Mouse (Mus musculus) embryo, embryonic 11 days (tissue): ENCODE data around the gene Smpd3.
"Not testable (repeated sequence)": the region's sequence is repeated elsewhere in the genome, so short reads cannot be mapped to it uniquely, and the experiment has no call there.

Experiments used
- DNase-seq: peaks from one replicate; pipeline ENCODE4 v3.0.0-alpha.2; 2015

The Smpd3 gene

DNA sequence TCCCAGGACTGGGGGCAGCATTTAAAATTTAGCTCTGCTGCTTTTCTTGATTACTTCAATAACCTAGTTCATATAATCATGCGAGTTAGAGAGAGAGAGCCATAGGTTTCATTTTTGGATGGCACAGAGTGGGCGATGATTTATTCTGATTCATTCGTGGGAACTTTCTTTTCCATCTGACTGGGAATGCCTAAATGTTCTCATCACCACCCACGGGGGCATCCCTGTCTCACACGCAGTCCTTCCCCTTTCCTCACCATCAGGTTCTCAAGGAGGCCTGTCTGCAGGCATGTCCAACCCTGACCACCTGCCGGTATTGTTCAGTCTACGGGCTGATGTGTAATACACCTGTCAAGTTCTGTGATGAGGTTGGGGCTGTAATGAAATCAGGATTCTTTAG, 16.4 kb downstream of the Smpd3 start:
- DNase-seq = no peak

- no peak for DNase-seq
Measured at GRCm38 (mm10) chr8:106320002-106320401, 17.8 kb downstream of the Smpd3 start.

DNA sequence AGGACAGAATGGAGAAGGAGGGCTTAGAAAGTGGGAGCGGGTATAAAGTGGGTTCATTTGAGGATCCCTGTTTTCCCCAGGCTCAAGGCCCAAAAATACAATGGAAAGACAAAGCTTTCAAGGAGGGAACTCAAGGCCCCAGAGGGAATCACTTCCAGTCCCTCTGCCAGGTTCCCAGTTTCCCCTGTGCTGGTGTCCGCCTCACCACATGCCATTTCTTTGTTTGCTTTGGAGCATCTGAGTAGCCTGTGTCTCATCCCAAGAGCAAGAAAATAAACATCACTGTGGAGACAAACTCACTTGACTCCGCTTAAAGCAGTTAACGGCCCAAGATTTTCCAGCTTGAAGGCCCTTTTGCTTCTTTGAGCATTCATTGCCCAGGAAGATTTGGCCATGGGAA, 20.7 kb downstream of the Smpd3 start:
- DNase-seq = no peak

DNA sequence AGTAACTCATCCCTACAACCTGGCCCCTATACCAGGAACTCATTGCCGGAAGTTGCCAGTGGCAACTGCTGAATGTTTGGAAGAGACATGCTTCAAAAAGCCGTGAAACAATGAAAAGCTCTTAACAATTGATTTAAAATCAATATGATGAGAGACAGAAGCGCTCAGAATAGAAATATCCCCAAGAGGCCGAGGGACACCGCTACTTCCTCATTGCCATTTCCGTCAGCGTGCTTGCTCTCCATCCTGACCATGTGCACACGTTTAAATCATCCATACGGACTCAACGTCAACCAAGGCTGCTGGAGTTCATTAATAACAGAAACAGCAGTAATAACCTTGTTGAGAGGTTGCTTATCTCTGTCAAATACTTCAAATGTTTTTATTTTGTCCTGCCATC, 21.3 kb downstream of the Smpd3 start:
- DNase-seq = no peak

GRCm38 (mm10) chr8:106315402-106316187, 22.2 kb downstream of the Smpd3 start:
- no peak for DNase-seq

GRCm38 (mm10) chr8:106313799-106314198, 24.0 kb downstream of the Smpd3 start:
- DNase-seq = no peak

DNA sequence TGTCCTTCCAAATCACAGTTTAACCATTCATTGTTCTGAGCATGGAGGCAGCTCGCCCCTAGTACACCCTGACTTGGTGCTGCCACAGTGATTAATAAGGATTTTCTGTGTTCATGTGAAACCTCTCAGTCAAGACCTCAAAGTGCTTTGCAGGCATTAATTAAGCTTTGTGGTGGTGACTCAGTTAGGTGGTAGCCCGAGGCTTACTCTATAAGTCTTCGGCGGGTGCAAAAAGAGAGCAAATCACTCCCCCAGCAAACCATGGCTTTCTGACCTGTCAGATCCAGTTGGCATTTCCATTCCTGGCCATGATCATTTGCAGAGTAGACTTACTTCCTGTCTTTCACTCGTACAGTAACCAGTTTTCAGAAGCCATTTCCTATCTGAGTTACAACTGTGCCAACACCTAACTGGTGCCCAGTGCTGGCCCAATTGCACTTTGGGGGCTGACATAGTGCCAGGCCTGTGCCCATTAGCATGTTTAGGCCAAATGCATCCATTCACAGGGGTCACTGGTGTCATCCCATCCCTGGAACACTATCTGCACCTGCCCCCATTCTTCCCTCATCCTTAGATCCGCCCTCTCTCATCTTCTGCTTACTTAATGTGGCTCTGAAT, 24.6 kb downstream of the Smpd3 start:
- no peak for DNase-seq

DNA sequence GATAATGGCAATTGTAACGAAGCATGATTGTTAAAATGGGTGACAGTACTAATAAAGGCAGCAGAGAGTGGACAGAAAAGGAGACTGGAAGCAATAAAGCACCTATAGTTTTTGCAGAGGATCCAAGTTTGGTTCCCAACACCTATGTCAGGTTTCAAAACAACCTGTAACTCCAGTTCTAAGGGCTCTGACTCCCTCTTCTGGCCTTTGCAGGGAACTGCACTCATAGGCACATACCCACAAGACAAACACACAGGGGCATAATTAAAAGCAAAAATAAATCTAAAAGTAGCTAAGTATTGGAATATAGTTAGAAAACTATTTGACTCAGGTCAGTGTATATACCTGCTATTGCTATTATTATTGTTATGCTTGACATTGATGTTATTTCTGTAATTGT, 25.8 kb downstream of the Smpd3 start:
- no peak for DNase-seq

DNA sequence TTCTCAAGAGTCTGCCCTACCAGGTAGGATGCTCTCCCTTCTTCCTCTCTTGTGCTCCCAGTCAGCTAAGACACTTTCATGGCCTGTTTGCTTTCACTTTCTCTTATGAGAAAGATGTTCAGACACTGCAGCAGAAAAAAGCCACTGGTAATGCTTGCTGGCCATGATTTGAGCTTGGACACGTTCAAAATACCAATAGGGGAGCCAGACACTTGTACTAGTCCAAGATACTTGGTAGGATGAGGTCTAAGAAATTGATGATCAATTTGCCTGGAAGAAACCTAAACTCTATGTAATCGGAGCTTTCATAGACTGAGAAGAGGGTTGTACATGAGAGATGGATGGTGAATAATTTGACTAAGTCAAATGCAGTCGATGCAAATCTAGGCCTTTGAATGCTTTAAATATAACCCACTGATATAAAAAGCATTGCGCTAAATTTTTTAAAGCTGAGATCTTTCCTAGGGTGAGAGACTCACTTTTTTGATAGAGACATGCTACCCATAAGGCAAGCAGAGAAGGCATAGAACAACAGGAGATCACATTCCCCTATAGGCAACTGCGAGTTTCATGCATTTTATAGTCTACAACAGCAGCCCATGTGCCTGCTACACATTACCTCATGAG, 27.6 kb downstream of the Smpd3 start:
- DNase-seq = no peak

DNA sequence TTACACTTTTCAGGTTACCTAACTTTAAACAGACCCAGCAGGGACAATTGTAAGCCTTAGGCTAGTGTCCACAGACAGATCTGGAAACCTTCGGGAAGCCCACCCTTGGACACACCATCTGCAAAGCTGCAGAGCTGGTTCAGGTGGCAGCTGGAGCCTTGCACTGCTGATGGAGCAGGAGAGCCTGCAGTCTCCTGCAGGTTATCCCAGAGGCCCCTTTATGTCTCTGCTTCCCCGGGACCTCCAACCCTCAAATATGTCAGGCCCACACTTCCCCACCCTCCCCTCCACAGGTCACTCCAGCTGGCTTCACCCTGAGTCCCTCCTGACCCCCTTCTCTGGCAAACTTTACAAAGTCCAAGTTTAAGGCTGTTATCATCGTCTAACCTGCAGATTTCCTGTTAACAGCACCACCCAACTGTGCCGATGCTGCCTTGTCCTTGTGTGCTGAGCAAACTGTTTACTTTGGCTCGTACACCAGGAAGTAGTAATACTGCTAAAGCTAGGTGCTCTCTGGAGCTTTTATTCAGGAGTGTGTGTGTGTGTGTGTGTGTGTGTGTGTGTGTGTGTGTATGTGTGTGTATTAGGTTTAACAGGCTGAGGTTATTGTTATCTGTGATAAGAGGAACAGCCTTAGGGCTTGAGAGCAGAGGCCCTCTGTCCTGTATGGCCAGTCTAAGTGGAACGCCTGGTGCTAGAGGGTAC, 29.6 kb downstream of the Smpd3 start:
- DNase-seq = not testable (repeated sequence)

DNA sequence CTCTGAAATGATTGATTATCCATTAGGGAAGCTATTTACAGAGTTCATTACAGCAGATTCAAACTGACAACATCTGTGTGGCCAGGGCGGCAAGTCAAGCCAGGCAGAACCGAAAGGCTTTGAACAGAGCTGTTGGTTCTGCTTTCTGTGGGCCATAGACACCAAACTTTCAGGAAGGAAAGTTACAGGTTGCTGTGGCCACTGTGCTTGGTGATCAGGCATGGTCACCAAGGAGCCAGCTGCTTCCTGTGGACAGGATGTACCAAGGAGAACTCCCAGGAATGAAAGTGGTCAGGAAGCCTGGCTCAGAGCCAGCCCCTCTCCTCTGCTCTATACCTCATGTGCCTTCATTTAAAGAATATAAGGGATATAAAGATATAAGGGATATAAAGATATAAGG, 30.2 kb downstream of the Smpd3 start:
- DNase-seq = no peak

DNA sequence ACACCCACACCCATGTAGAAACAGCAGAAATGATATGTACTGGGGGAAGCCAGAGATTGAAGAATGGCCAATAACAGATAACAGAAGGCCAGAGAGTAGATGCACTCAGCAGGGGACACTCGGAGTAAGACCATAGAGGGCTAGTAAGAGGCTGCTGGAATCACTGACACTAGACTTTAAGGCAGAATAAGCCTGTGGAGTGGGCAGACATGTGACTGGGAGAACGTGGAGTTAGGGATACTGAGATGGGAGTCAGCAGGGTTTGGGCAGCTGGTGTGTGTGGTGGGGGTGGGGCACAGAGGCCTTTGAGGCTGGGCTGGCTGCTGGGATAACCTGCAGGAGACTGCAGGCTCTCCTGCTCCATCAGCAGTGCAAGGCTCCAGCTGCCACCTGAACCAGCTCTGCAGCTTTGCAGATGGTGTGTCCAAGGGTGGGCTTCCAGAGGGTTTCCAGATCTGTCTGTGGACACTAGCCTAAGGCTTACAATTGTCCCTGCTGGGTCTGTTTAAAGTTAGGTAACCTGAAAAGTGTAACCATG, 31.0 kb downstream of the Smpd3 start:
- DNase-seq = not testable (repeated sequence)

GRCm38 (mm10) chr8:106306076-106306475, 31.7 kb downstream of the Smpd3 start:
- no peak for DNase-seq

- no peak for DNase-seq
Measured at GRCm38 (mm10) chr8:106305301-106305700, 32.5 kb downstream of the Smpd3 start.

- no peak for DNase-seq
Measured at GRCm38 (mm10) chr8:106304321-106304720, 33.5 kb downstream of the Smpd3 start.

GRCm38 (mm10) chr8:106300739-106301715, 36.8 kb downstream of the Smpd3 start:
- DNase-seq = no peak

DNA sequence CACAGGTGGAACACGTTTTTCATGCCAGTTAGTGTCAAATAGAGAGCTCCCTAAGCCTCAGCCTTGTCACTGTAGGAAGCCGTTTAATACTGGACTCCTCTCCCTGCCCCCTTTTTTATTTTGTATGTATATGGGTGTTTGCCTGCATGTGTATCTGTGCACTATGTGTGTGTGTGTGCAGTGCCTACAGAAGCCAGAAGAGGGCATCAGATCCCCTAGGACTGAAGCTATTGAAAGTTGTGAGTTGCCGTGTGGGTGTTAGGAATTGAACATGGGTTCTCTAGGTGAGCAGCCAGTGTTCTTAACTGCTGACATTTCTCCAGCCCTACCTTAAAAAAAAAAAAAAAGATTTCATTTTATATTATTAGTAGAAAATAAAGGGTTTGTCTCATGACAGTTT, 38.1 kb downstream of the Smpd3 start:
- DNase-seq = no peak

- DNase-seq = no peak
Measured at GRCm38 (mm10) chr8:106298846-106299245, 38.9 kb downstream of the Smpd3 start.

DNA sequence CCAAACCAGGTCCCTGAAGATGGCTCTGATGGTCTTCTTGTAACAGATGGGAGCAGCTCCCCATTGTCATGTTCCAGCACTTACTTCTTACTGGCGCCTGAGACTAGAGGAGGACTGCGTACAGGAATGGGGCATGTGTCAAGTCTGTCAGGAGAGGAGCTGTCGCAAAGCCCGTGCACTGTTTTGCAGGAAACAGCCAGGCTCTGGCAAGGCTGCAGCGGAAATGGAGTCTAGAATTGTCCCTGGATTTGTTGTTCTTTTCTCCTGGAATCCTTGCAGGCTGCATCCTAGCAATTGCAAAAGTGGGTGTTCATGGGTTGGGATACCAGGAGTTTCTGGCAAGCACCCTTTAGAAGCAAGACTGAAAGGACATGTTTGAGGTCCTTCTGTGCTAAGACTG, 39.5 kb downstream of the Smpd3 start:
- no peak for DNase-seq

GRCm38 (mm10) chr8:106292484-106293396, 45.0 kb downstream of the Smpd3 start:
- no peak for DNase-seq

GRCm38 (mm10) chr8:106289464-106289863, 48.3 kb downstream of the Smpd3 start:
- DNase-seq = no peak
